ENCODE assay signal across 8 mouse cellular contexts in the genomic region with DNA sequence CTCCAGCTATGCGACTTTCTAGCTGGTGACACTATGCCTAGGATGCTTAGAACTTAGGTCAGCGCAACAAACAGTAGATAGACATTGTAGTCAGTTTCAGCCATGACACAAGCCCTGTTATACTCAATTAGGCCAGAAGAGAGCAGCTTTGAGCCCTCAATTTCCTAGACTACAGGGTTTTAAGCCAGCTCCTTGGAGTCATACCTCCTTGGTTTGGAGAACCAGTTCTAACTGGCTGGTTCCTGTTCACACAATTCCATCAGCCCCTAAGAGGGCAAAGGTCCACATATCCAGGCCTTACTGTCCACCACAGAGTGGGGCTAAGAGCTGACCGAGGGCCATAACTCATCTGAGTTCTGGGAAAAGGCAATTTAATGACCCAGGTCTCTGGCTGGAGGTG. TPM values are rescaled to one million over a fixed set of nuclear protein-coding genes. Genes with fewer than 3 reads are reported as not detected.
DNase-seq lines count a peak whose midpoint lies in the region; ATAC-seq and TF ChIP-seq lines count a peak whose summit lies in the region.

No protein-coding gene starts in this region.

- H3K27me3 ChIP-seq in intestine, embryonic 14.5 days (replicated peaks; ENCODE audit: control insufficient read depth, insufficient read depth, low read length) = peaks cover 20% of the 10 kb centered on the region
- H3K27me3 ChIP-seq in intestine, embryonic 15.5 days (replicated peaks) = 0 out of 2 replicates have a peak, but pooled peaks cover 3% of the 10 kb centered on the region
- H3K27me3 ChIP-seq in E14TG2a.4 (ENCODE audit: insufficient read depth, low read length) = peaks cover 54% of the 10 kb centered on the region
- H3K27me3 ChIP-seq in heart, embryonic 12.5 days (replicated peaks) = peaks cover 21% of the 10 kb centered on the region
- H3K27me3 ChIP-seq in midbrain, embryonic 11.5 days (ENCODE audit: control insufficient read depth, insufficient read depth, low read length) = no peaks in the 10 kb centered on the region

- no peak overlapping the region for H3K4me3 ChIP-seq in intestine, embryonic 14.5 days (ENCODE audit: low read depth, low read length)
- no peak overlapping the region for H3K4me3 ChIP-seq in intestine, embryonic 15.5 days (replicated peaks)
- no peak overlapping the region for H3K4me3 ChIP-seq in E14TG2a.4 (replicated peaks; ENCODE audit: low read length)
- no peak overlapping the region for H3K4me3 ChIP-seq in heart, embryonic 12.5 days
- no peak overlapping the region for H3K4me3 ChIP-seq in midbrain, embryonic 11.5 days (ENCODE audit: low read depth, low read length)

- H3K9ac ChIP-seq in intestine, embryonic 14.5 days (ENCODE audit: low read length) = no peak overlapping the region
- H3K9ac ChIP-seq in intestine, embryonic 15.5 days = no peak overlapping the region
- H3K9ac ChIP-seq in heart, embryonic 12.5 days = no peak overlapping the region
- H3K9ac ChIP-seq in midbrain, embryonic 11.5 days (ENCODE audit: low read length) = no peak overlapping the region

- no peak overlapping the region for H3K4me2 ChIP-seq in intestine, embryonic 14.5 days (ENCODE audit: low read length)
- no peak overlapping the region for H3K4me2 ChIP-seq in intestine, embryonic 15.5 days (replicated peaks)
- H3K4me2 ChIP-seq in heart, embryonic 12.5 days = no peak overlapping the region
- H3K4me2 ChIP-seq in midbrain, embryonic 11.5 days = no peak overlapping the region

- TF ChIP-seq CTCF in E14TG2a.4 (conservative IDR thresholded peaks at IDR 0.05; ENCODE audit: low read length) = peak; percentile 49

- WGBS in intestine, embryonic 14.5 days = 56% methylated on average over 3 of the region's 3 CpGs
- 53% methylated on average over 3 of the region's 3 CpGs for WGBS in intestine, embryonic 15.5 days
- 57% methylated on average over 3 of the region's 3 CpGs for WGBS in heart, embryonic 12.5 days
- WGBS in midbrain, embryonic 11.5 days = 55% methylated on average over 3 of the region's 3 CpGs

- no peak for ATAC-seq in intestine, embryonic 14.5 days (replicated peaks; ENCODE audit: low FRiP score, low TSS enrichment, low read depth)
- ATAC-seq in intestine, embryonic 15.5 days = no peak
- 0 out of 2 replicates have a peak, but pooled peaks have one; percentile 8 for ATAC-seq in heart, embryonic 12.5 days (ENCODE audit: insufficient number of reproducible peaks, low FRiP score)
- peak; percentile 28; the same call in 1 of the 2 replicates for ATAC-seq in midbrain, embryonic 11.5 days (ENCODE audit: low FRiP score)

- H3K4me1 ChIP-seq in intestine, embryonic 14.5 days (replicated peaks; ENCODE audit: control insufficient read depth, insufficient read depth, low read length) = peaks cover 12% of the 10 kb centered on the region; the same call in 1 of the 2 replicates
- H3K4me1 ChIP-seq in intestine, embryonic 15.5 days (replicated peaks) = peaks cover 14% of the 10 kb centered on the region
- H3K4me1 ChIP-seq in E14TG2a.4 (replicated peaks; ENCODE audit: low read depth, low read length) = peaks cover 42% of the 10 kb centered on the region
- H3K4me1 ChIP-seq in heart, embryonic 12.5 days (replicated peaks) = peaks cover 47% of the 10 kb centered on the region
- H3K4me1 ChIP-seq in midbrain, embryonic 11.5 days (ENCODE audit: control insufficient read depth, insufficient read depth, low read length) = peaks cover 7% of the 10 kb centered on the region; the same call in 1 of the 2 replicates

- DNase-seq in intestine, embryonic 14.5 days (ENCODE audit: low spot score) = peak; percentile 72
- DNase-seq in cerebellum, postnatal 14 days = peak; percentile 82 to 84
- peak; percentile 51 for DNase-seq in layer of hippocampus, adult 9-10 months (ENCODE audit: low spot score)
- peak; percentile 97 for DNase-seq in midbrain, embryonic 11.5 days (ENCODE audit: low spot score, missing footprints)
- peak; percentile 52 for DNase-seq in thymus, postnatal 4 days

- no peaks in the 10 kb centered on the region for H3K9me3 ChIP-seq in intestine, embryonic 14.5 days (ENCODE audit: control insufficient read depth, low read length)
- H3K9me3 ChIP-seq in intestine, embryonic 15.5 days = no peaks in the 10 kb centered on the region
- H3K9me3 ChIP-seq in E14TG2a.4 (ENCODE audit: low read length) = no peaks in the 10 kb centered on the region
- no peaks in the 10 kb centered on the region for H3K9me3 ChIP-seq in heart, embryonic 12.5 days (replicated peaks)
- no peaks in the 10 kb centered on the region for H3K9me3 ChIP-seq in midbrain, embryonic 11.5 days (ENCODE audit: control insufficient read depth, low read length)

- H3K27ac ChIP-seq in intestine, embryonic 14.5 days (ENCODE audit: low read depth) = no peak overlapping the region
- H3K27ac ChIP-seq in intestine, embryonic 15.5 days = no peak overlapping the region
- peak overlapping the region; percentile 49; the same call in 1 of the 2 replicates for H3K27ac ChIP-seq in heart, embryonic 12.5 days (ENCODE audit: poor library complexity, severe bottlenecking)
- H3K27ac ChIP-seq in midbrain, embryonic 11.5 days (ENCODE audit: low read depth, low read length) = no peak overlapping the region

- H3K36me3 ChIP-seq in intestine, embryonic 14.5 days (ENCODE audit: control insufficient read depth, insufficient read depth, low read length) = no peaks in the 10 kb centered on the region
- no peaks in the 10 kb centered on the region for H3K36me3 ChIP-seq in intestine, embryonic 15.5 days
- 0 out of 2 replicates have a peak, but pooled peaks cover 5% of the 10 kb centered on the region for H3K36me3 ChIP-seq in E14TG2a.4 (ENCODE audit: insufficient read depth, low read length)
- H3K36me3 ChIP-seq in heart, embryonic 12.5 days = no peaks in the 10 kb centered on the region
- H3K36me3 ChIP-seq in midbrain, embryonic 11.5 days (ENCODE audit: control insufficient read depth, insufficient read depth, low read length) = no peaks in the 10 kb centered on the region

RNA-seq across cellular contexts. Expression of a gene that starts 3.2 kb away (rescaled TPM):
- 2.1 and 4.4 TPM in 2 replicates for polyA plus RNA-seq in intestine, embryonic 14.5 days (2014; fragmentation: Nextera tagmentation; extraction: Ambion mirVana)
- polyA plus RNA-seq in intestine, embryonic 15.5 days (2015; fragmentation: Nextera tagmentation; extraction: Ambion mirVana) = 4.7 and 5.5 TPM in 2 replicates
- polyA plus RNA-seq in heart, embryonic 12.5 days (2016; fragmentation: Nextera tagmentation; extraction: Ambion mirVana) = 2.6 and 3.1 TPM in 2 replicates
- polyA plus RNA-seq in midbrain, embryonic 11.5 days (2014; fragmentation: Nextera tagmentation; extraction: Ambion mirVana) = 100 and 105 TPM in 2 replicates

RNA-seq across cellular contexts. Expression of a gene that starts 14.3 kb away (rescaled TPM):
- polyA plus RNA-seq in intestine, embryonic 14.5 days (2014; fragmentation: Nextera tagmentation; extraction: Ambion mirVana) = 0.19 and 0.22 TPM in 2 replicates
- polyA plus RNA-seq in intestine, embryonic 15.5 days (2015; fragmentation: Nextera tagmentation; extraction: Ambion mirVana) = 0.23 and 0.49 TPM in 2 replicates
- polyA plus RNA-seq in heart, embryonic 12.5 days (2016; fragmentation: Nextera tagmentation; extraction: Ambion mirVana) = 0.55 and 0.81 TPM in 2 replicates
- polyA plus RNA-seq in midbrain, embryonic 11.5 days (2014; fragmentation: Nextera tagmentation; extraction: Ambion mirVana) = 3.5 and 4.5 TPM in 2 replicates

Comparison
In these comparisons a context has a peak if more than half of its experiments do, and no peak if none do; other contexts are left out.
1. ATAC-seq: peak in heart, embryonic 12.5 days (single experiment) and midbrain, embryonic 11.5 days (single experiment); none in intestine, embryonic 14.5 days (single experiment) and intestine, embryonic 15.5 days (single experiment).
2. RNA of a gene that starts 3.2 kb away (polyA plus RNA-seq): 100 to 105 TPM in midbrain, embryonic 11.5 days; 4.7 to 5.5 TPM in intestine, embryonic 15.5 days, 2.1 to 4.4 TPM in intestine, embryonic 14.5 days and 2.6 to 3.1 TPM in heart, embryonic 12.5 days; every median in the first group is over 10 times any median in the second.
3. Peak in every context shown above with its lines, with median percentiles within 50 percentile points of each other: DNase-seq.